Mouse (Mus musculus) heart, postnatal 36 days (tissue): ENCODE data around the gene Btg1-ps1. TPM values are rescaled to one million over a fixed set of nuclear protein-coding genes. Genes with fewer than 3 reads are reported as not detected.
"Not testable (repeated sequence)": the region's sequence is repeated elsewhere in the genome, so short reads cannot be mapped to it uniquely, and the experiment has no call there.

Source experiments
- DNase-seq, 2 experiments: peaks; one replicate each; pipeline ENCODE4 v3.0.0; 2021 to 2022
- intact Hi-C: fragments of 180-260 bp; cut with DNase I; formaldehyde crosslinking; loops from one replicate; pipeline ENCODE4 v1.15.1; 2025
- total RNA-seq, 2 experiments: library from RNA; stranded (reverse); gene quantifications; 2 replicates each; pipeline ENCODE4 v1.2.3; 2021

The Btg1-ps1 gene
- not detected for total RNA-seq

- DNase-seq, intact Hi-C loops: not testable (repeated sequence)
Measured at GRCm38 (mm10) chrX:38018597-38018996, at the start of gene Btg1-ps1. Gene Btg1-ps1, minus strand, starts transcription at chrX:38018815.

GRCm38 (mm10) chrX:38066175-38066574, 47.6 kb upstream of the Btg1-ps1 start, which contains the start of gene Rhox10:
Gene Rhox10, plus strand, starts transcription at chrX:38066475.
- no peak for DNase-seq

GRCm38 (mm10) chrX:38061544-38061943, 42.9 kb upstream of the Btg1-ps1 start:
- DNase-seq, result no peak
- intact Hi-C loops, result no loop called here

More at GRCm38 (mm10) chrX:38066175-38066574, 47.6 kb upstream of the Btg1-ps1 start, which contains the start of gene Rhox10:
- intact Hi-C loops, result no loop called here

GRCm38 (mm10) chrX:38043014-38043413, 24.4 kb upstream of the Btg1-ps1 start, which contains the start of gene Btg1-ps2:
Gene Btg1-ps2, minus strand, starts transcription at chrX:38043114.
- DNase-seq, intact Hi-C loops: not testable (repeated sequence)

DNA sequence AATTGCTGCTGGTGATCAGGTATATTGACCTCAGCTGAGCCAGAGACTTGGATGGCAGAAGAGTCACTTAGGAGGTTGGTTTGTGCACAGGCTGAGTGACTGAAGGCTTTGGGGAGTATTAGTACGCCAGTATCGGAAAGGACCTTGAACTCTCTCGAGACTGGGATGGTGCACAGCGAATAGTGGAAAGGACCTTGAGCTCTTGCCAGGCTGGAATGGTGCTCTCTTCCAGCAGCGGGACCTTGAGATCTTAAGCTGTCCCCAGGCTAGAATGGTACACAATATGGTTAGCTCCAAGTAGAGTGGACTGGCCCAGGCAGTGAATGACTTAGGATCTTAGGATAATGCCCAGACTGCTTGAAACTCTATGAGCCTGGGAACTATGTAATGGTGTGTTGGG, 21.1 kb upstream of the Btg1-ps1 start:
- intact Hi-C loops, result no loop called here
- no peak for DNase-seq

GRCm38 (mm10) chrX:38033841-38034240, 15.2 kb upstream of the Btg1-ps1 start:
- intact Hi-C loops, result no loop called here
- DNase-seq, result no peak

DNA sequence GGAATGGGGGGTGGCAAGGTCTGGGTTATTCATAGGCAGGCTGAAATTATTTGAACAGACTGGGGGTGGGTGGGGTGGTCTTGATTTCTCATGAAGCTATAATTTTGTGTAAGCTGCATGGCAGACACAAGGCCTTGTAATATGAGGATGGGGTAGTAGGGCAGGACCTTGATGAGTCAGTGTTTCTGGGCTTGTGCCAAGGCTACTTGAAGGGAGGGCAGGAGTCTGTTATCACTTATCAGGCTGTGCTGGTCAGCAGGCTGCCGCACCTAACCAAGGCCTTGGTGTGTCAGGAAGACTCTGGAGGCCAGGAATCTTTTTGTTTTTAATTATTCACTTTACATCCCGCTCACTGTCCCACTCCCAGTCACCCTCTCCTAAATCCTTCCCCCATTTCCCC, 9.9 kb downstream of the Btg1-ps1 start:
- intact Hi-C loops, result no loop called here
- no peak for DNase-seq

Other genes with a start within 250 kb of the Btg1-ps1 start
- gene Rhox5, start 214.0 kb downstream of the Btg1-ps1 start, total RNA-seq, result 1 to 10 TPM in 1 of 2 experiments, under 1 TPM in 1; 0.83 to 2.3 TPM
- gene Rhox6, start 191.9 kb downstream of the Btg1-ps1 start, total RNA-seq, result not detected
- gene Rhox7a, start 187.1 kb downstream of the Btg1-ps1 start, total RNA-seq, result not detected
- not detected for gene Rhox8, start 139.9 kb downstream of the Btg1-ps1 start, total RNA-seq
- gene Rhox7b, start 121.6 kb downstream of the Btg1-ps1 start, total RNA-seq, result not detected
- gene Rhox9, start 117.0 kb downstream of the Btg1-ps1 start, total RNA-seq, result not detected
- gene Btg1-ps2, start 24.3 kb upstream of the Btg1-ps1 start, total RNA-seq, result not detected
- not detected for gene Rhox10, start 47.7 kb upstream of the Btg1-ps1 start, total RNA-seq
- not detected for gene Rhox11, start 66.3 kb upstream of the Btg1-ps1 start, total RNA-seq
- gene Rhox12, start 92.1 kb upstream of the Btg1-ps1 start, total RNA-seq, result not detected
- gene Rhox13, start 102.4 kb upstream of the Btg1-ps1 start, total RNA-seq, result not detected
- 10 to 100 TPM; 10.1 to 12.8 TPM for gene Zbtb33, start 171.0 kb upstream of the Btg1-ps1 start, total RNA-seq
- 1 to 10 TPM in 1 of 2 experiments, under 1 TPM in 1; 0.79 to 1.2 TPM for gene Tmem255a, start 233.6 kb upstream of the Btg1-ps1 start, total RNA-seq